Mouse (Mus musculus): ENCODE data around the gene Ccdc12. TPM values are rescaled to one million over a fixed set of nuclear protein-coding genes. Genes with fewer than 3 reads are reported as not detected.

The Ccdc12 gene
- polyA plus RNA-seq (2017; shearing (Covaris generic)): 178 TPM

DNA sequence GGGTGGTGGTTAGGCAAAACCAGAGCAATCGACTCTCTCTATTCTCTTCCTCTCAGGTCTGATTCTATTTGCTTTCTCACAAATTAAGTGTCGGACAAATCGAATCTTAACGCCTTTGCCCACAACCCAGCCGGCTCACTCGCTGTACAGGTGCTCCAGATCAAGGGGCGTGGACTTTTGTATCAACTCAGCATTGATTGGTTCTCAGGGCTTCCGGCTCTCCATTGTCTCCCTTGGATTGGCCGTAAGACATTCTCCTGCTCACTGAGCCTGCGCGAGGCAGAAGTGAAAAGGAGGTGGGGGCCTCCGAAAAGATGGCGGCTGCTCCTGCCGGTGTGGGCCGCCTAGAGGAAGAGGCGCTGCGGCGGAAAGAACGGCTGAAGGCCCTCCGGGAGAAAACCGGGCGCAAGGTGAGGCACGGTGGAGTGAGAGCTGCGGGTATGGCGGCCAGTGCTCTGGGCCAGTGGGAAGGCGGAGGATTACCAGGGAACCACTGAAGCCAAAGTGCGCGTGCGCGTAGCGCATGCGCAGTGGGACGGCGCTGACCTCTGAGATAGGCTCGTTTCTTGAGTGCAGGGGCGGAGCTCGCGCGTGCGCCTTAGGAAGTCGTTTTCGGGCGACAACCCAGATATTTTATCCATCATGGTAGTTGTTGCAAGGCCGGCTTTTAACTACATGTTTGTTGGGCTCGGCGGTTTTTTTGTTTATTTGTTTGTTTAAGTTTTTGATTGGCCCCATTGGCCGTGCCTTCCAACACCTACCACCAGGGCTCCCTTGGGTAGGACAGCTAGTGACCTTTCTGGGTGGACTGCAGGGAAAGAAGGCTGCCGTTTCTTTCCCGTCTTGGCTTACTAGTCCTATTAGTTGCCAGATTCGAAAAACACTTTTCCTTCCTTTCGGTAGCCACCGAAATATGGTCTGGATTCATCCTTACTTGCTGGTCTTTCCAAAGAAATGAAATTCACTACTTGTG lies at the start of gene Ccdc12:
Ccdc12 (plus strand) TSS at position 255 of the 973 bp plus-strand sequence.

DNA sequence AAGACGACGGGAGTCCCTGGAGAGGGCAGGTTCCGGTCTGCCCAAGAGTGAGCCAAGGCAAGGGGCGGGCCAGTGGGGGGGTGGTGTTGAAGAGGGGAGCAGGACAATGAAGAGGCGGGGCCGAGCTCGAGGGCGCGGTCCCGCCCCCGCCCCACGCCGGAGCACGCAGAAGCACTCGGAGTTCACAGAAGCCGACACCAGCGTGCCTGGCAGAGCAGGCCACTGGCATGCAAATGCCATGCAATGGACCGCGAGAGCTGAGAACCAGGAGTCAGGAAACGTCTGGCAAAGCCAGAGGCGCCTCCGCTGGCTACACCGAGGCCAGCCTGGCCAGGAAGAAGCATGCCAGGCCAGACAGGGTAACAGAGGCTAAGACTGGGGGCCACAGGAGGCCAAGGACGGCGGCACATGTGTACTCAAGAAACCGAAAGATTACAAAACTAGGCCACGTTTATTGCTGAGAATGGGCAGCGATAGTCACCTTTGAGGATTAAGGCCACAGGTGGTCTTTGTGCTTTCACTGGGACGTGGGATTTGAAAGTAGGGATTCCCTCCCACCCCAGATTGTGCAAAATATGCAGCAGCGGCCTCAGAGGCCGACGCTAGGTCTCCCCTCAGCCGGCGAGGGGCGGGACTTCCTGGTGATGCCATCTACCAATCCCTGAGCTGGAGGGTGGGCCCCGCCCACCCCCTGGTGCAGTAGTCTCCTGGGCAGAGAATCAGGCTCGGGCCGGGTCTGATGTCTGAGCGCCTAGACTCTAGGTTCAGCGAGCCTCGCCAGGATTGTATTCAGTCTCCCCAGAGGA lies 31.7 kb upstream of the Ccdc12 start, which contains the start of gene Nradd:
Nradd (minus strand) TSS at position 92 of the 806 bp plus-strand sequence.

DNA sequence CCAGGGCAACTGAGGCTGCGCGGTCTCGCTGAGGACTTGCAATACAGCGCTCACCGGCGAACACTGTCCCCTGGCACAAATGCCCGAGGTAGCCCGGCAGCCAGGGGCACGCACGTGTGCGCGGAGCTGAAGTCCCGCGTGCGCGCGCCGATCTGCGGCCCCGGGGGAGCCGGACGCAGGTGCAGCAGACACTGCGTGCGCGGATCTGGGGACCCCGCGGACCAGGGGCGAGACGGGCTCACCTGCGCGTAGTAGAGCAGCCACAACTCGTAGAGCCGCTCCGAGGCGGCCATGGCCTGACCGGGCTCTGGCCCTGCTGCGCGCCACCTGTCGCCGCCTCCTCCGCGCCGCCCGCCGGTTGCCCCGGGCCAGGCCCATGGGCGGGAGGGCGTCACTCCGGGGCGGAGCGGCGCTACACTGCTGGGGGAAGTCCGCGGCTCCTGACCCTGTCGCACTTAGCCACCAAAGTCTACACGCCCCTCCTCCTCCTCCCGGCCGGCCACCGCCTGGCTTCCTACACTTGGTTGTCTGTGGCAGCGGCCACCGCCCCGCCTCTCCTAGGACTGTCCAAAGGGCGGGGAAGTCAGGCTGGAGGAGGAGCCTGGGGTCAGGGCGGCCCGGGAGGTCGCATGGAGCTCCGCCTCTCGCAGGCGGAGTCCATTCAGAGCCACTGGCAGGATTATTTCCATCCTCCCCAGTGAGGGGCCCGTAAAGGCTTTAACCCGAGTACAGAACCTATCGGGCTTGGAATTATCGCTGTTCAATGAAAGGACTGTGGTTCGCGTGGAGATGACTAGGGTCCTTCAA lies 2.4 kb upstream of the Ccdc12 start, which contains the start of gene Nbeal2:
Nbeal2 (minus strand) TSS at position 507 of the 807 bp plus-strand sequence.

GRCm38 (mm10) chr9:110741711-110742294 lies 85.5 kb downstream of the Ccdc12 start, which contains the start of gene Myl3:
Gene Myl3, plus strand, starts transcription at chr9:110741861.

GRCm38 (mm10) chr9:110746961-110747360 lies 90.7 kb downstream of the Ccdc12 start, which contains the start of gene Pth1r:
Gene Pth1r, minus strand, starts transcription at chr9:110747145.

Other genes with a start within 250 kb of the Ccdc12 start
- gene Ptpn23, start 248.3 kb upstream of the Ccdc12 start, polyA plus RNA-seq (2017; shearing (Covaris generic)): 4.8 TPM
- gene Ngp, start 236.8 kb upstream of the Ccdc12 start, polyA plus RNA-seq (2017; shearing (Covaris generic)): not detected
- 12.9 TPM for gene Klhl18, start 179.8 kb upstream of the Ccdc12 start, polyA plus RNA-seq (2017; shearing (Covaris generic))
- 0.34 TPM for gene Kif9, start 179.5 kb upstream of the Ccdc12 start, polyA plus RNA-seq (2017; shearing (Covaris generic))
- 44.2 TPM for gene Setd2, start 123.9 kb upstream of the Ccdc12 start, polyA plus RNA-seq (2017; shearing (Covaris generic))
- 1.3 TPM for gene Nradd, start 32.1 kb upstream of the Ccdc12 start, polyA plus RNA-seq (2017; shearing (Covaris generic))
- gene Nbeal2, start 2.3 kb upstream of the Ccdc12 start, polyA plus RNA-seq (2017; shearing (Covaris generic)): 32.5 TPM
- not detected for gene Myl3, start 85.4 kb downstream of the Ccdc12 start, polyA plus RNA-seq (2017; shearing (Covaris generic))
- gene Pth1r, start 90.6 kb downstream of the Ccdc12 start, polyA plus RNA-seq (2017; shearing (Covaris generic)): not detected
- gene Prss42, start 141.7 kb downstream of the Ccdc12 start, polyA plus RNA-seq (2017; shearing (Covaris generic)): not detected
- not detected for gene Prss44, start 157.5 kb downstream of the Ccdc12 start, polyA plus RNA-seq (2017; shearing (Covaris generic))
- gene Prss43, start 170.2 kb downstream of the Ccdc12 start, polyA plus RNA-seq (2017; shearing (Covaris generic)): not detected
- not detected for gene Prss45, start 178.1 kb downstream of the Ccdc12 start, polyA plus RNA-seq (2017; shearing (Covaris generic))
- not detected for gene Prss46, start 188.0 kb downstream of the Ccdc12 start, polyA plus RNA-seq (2017; shearing (Covaris generic))
- not detected for gene Prss50, start 201.5 kb downstream of the Ccdc12 start, polyA plus RNA-seq (2017; shearing (Covaris generic))
- 175 TPM for gene Als2cl, start 223.4 kb downstream of the Ccdc12 start, polyA plus RNA-seq (2017; shearing (Covaris generic))
- 24.9 TPM for gene Tmie, start 223.6 kb downstream of the Ccdc12 start, polyA plus RNA-seq (2017; shearing (Covaris generic))